Mouse (Mus musculus) duodenum, adult 2 months (tissue): Measurements from ENCODE around the gene Slc38a2. TPM values are rescaled to one million over a fixed set of nuclear protein-coding genes. Genes with fewer than 3 reads are reported as not detected.

Experiments used
- polyA plus RNA-seq: library from polyadenylated mRNA; depleted of rRNA; stranded (reverse); fragments of >200 nt; gene quantifications from 2 replicates; pipeline ENCODE4 v1.2.3, GENCODE M21; 2012; ENCODE audit warnings: low replicate concordance; rRNA removed

Gene Slc38a2
- polyA plus RNA-seq: 5.7 and 12.5 TPM in 2 replicates

GRCm38 (mm10) chr15:96699521-96700511 lies at the start of gene Slc38a2:
Gene Slc38a2 (minus strand): TSS chr15:96699730.

GRCm38 (mm10) chr15:96642436-96643405 lies 56.8 kb downstream of the Slc38a2 start, which contains the start of gene Slc38a1:
Gene Slc38a1 (minus strand): TSS chr15:96642913.

Other genes with a start within 250 kb of the Slc38a2 start
- gene Scaf11, start 238.9 kb downstream of the Slc38a2 start, polyA plus RNA-seq: 10.2 and 11.4 TPM in 2 replicates
- gene Slc38a1, start 56.8 kb downstream of the Slc38a2 start, polyA plus RNA-seq: 5.3 and 20.2 TPM in 2 replicates